ENCODE assay signal across 8 mouse cellular contexts in the genomic region with DNA sequence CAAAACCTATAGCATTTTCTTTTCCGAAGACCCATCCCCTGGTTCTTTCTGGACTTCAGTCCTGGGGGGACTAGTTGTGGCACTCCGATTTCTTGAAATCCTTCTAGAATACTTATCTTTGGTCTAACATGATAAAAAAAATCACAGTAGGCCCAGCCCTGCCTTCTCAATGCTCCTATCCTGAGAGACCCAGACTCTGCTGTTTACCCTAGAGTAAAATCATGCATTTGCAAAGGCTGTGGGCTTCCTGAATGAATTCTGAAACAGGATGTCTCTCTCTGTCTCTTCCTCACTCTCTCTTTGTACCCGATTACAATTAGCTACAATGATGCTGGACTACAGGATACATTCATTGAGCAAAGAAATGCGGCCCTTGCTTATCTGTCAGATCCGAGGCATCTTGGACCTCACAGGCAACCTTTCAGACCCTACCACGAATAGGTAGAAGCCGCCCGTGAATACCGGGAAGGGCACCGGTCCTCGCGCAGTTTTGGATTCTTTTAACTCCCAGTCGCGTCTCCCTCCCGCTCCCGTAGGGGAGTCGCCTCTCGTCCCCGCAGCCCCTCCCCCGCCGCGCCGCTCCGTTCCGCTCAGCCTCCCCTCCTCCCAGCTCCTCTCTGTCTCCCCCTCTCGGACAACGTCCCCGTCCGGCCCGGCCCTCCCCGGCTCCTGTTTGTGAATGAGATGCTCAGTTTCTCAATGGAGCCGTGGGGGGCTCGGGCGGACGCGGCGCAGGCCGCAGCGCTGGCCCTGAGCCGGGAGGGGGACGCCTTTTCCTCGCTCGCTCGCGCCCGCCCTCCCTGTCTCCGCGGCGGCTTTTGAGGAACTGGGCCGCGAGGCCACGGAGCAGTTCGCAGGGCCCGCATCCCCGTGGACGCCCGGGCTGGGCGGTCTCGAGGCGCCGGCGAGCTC. TPM values are rescaled to one million over a fixed set of nuclear protein-coding genes. Genes with fewer than 3 reads are reported as not detected.
DNase-seq lines count a peak whose midpoint lies in the region; ATAC-seq lines count a peak whose summit lies in the region.

A gene (plus strand): TSS at position 638 of the 912 bp plus-strand sequence.

- 2% methylated on average over 59 of the region's 62 CpGs for WGBS in lung, embryonic 15.5 days

- H3K36me3 ChIP-seq in lung, embryonic 15.5 days: no peaks in the 10 kb centered on the region

- DNase-seq in NIH3T3 (ENCODE audit: low read depth): peak; percentile 93
- DNase-seq in cerebellum, adult 9-10 months: peak; percentile 86
- peak; percentile 74 to 78 for DNase-seq in layer of hippocampus, adult 8-10 months (ENCODE audit: low spot score in 2 of 2)
- peak; percentile 80 for DNase-seq in ovary, adult 18-20 months (ENCODE audit: low spot score)
- DNase-seq in thymus, postnatal 14 days: peak; percentile 88

- peak within 1 kb of the TSS; percentile 98 for H3K9ac ChIP-seq in lung, embryonic 15.5 days

- peak within 1 kb of the TSS; percentile 98 for H3K4me3 ChIP-seq in lung, embryonic 15.5 days

- H3K4me2 ChIP-seq in lung, embryonic 15.5 days: peak within 1 kb of the TSS; percentile 60

- no peaks in the 10 kb centered on the region for H3K27me3 ChIP-seq in lung, embryonic 15.5 days

- no peaks in the 10 kb centered on the region for H3K9me3 ChIP-seq in lung, embryonic 15.5 days

- peak within 1 kb of the TSS; percentile 98 for H3K27ac ChIP-seq in lung, embryonic 15.5 days

- H3K4me1 ChIP-seq in lung, embryonic 15.5 days: 0 out of 2 replicates have a peak, but pooled peaks cover 8% of the 10 kb centered on the region

- peak; percentile 87 for ATAC-seq in frontal cortex, adult (ENCODE audit: low TSS enrichment)
- ATAC-seq in hematopoietic stem cell, adult 5-6 weeks (replicated peaks in 1 of 2; ENCODE audit: insufficient read depth in 1 of 2, low FRiP score in 2 of 2, low TSS enrichment in 1 of 2, low read depth in 1 of 2, poor library complexity in 2 of 2, severe bottlenecking in 2 of 2): peak; percentile 76 to 79
- peak; percentile 96 for ATAC-seq in lung, embryonic 15.5 days (ENCODE audit: borderline replicate concordance, extremely low read depth, low FRiP score, low TSS enrichment)

RNA-seq across cellular contexts. Expression of the gene that starts here (rescaled TPM):
- total RNA-seq in hematopoietic stem cell, adult 5-6 weeks (2017): 10.4 and 18.1 TPM in 2 replicates
- 10 to 100 TPM; 24.8 to 31.1 (median 28.4) TPM for total RNA-seq in layer of hippocampus, adult 8-10 months (2022)
- polyA plus RNA-seq in lung, embryonic 15.5 days (2015; fragmentation: Nextera tagmentation; extraction: Ambion mirVana): 25.5 and 26.4 TPM in 2 replicates

Comparison
In these comparisons a context has a peak if more than half of its experiments do, and no peak if none do; other contexts are left out.
1. Peak in every context shown above with its lines: DNase-seq, ATAC-seq, H3K4me3 ChIP-seq and H3K27ac ChIP-seq.